Mouse (Mus musculus) gastrocnemius, postnatal 36 days (tissue): ENCODE results near the gene Ilkap. TPM values are rescaled to one million over a fixed set of nuclear protein-coding genes. Genes with fewer than 3 reads are reported as not detected.

Experiments used
- DNase-seq, 2 experiments: peaks; one replicate each; pipeline ENCODE4 v3.0.0; 2022
- intact Hi-C: fragments of 180-260 bp; cut with DNase I; formaldehyde crosslinking; loops from one replicate; pipeline ENCODE4 v1.15.1; 2025
- total RNA-seq, 2 experiments: library from RNA; stranded (reverse); gene quantifications; 2 replicates each; pipeline ENCODE4 v1.2.3; 2021

Ilkap gene
- total RNA-seq, 2 experiments from 2014 or later, result 33.2 TPM

- DNase-seq, result peak; percentile 63 to 68
- intact Hi-C loops, result no loop called here
Measured at GRCm38 (mm10) chr1:91366215-91367108, 32.2 kb downstream of the Ilkap start, which contains the start of gene Erfe. TSS of gene Erfe (plus strand) at chr1:91366430.

GRCm38 (mm10) chr1:91365816-91366214 is 32.8 kb downstream of the Ilkap start:
- DNase-seq, result no peak
- intact Hi-C loops, result no loop called here

GRCm38 (mm10) chr1:91364822-91365644 is 33.6 kb downstream of the Ilkap start:
- intact Hi-C loops, result no loop called here
- DNase-seq, result no peak

GRCm38 (mm10) chr1:91362113-91362512 is 36.5 kb downstream of the Ilkap start:
- intact Hi-C loops, result no loop called here

GRCm38 (mm10) chr1:91356105-91356504 is 42.5 kb downstream of the Ilkap start:
- intact Hi-C loops, result no loop called here
- DNase-seq, result no peak

More at GRCm38 (mm10) chr1:91362113-91362512, 36.5 kb downstream of the Ilkap start:
- no peak for DNase-seq

DNA sequence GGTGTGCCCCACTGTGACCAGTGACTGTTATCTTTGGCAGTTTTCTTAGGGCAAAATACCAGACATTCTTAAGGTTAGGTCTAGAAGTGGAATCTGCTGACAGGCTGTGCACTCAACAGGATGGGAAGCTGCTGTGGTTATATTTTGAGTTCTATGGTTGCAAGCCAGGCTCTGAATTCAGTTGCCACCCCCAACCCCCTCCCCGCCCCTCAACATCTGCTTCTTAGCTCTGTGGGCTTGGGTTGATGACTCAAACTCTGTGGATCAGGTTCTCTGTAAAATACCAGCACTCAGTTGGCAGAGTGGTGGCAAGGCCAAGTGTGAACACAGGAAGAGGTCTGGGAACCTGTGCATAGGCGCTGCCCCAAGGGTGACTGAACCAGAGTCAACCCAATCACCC is 46.3 kb downstream of the Ilkap start:
- intact Hi-C loops, result no loop called here
- DNase-seq, result no peak

- intact Hi-C loops, result no loop called here
- DNase-seq, result no peak
Measured at GRCm38 (mm10) chr1:91351249-91351648, 47.4 kb downstream of the Ilkap start.

- no peak for DNase-seq
- intact Hi-C loops, result no loop called here
Measured at GRCm38 (mm10) chr1:91350841-91351240, 47.8 kb downstream of the Ilkap start, which contains the start of gene Klhl30. TSS of gene Klhl30 (plus strand) at chr1:91351016.

DNA sequence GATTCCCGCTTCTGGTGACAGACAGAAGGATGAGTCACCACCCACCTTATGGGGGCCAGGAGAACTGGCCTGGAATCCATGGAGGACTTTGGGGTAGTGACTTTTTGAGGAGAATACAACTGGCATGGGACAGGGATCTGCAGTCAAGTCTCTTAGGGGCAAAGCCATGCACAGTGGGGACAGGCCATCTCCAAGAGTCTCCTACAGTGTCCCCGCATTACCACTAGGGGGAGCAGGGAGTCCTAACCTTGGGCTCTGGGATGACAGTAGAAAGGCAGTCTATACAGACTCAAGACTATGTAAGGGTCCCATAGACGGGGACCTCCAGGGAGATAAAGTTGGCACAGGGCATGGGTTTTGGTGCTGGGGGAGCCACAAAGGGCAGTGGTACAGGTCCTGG is 51.7 kb downstream of the Ilkap start:
- peak; percentile 47 to 55 for DNase-seq

GRCm38 (mm10) chr1:91344921-91345685 is 53.5 kb downstream of the Ilkap start:
- no peak for DNase-seq
- intact Hi-C loops, result loop anchor here (5.0 kb wide), 2 partner anchors 37 to 137 kb away; no protein-coding TSS in a partner anchor

More for the DNA sequence above, 51.7 kb downstream of the Ilkap start:
- intact Hi-C loops, result loop anchor here (5.0 kb wide), 2 partner anchors 35 to 135 kb away; no protein-coding TSS in a partner anchor

- intact Hi-C loops, result no loop called here
- DNase-seq, result no peak
Measured at GRCm38 (mm10) chr1:91344001-91344400, 54.6 kb downstream of the Ilkap start.

- DNase-seq, result no peak
- intact Hi-C loops, result no loop called here
Measured at GRCm38 (mm10) chr1:91337355-91337754, 61.3 kb downstream of the Ilkap start.

DNA sequence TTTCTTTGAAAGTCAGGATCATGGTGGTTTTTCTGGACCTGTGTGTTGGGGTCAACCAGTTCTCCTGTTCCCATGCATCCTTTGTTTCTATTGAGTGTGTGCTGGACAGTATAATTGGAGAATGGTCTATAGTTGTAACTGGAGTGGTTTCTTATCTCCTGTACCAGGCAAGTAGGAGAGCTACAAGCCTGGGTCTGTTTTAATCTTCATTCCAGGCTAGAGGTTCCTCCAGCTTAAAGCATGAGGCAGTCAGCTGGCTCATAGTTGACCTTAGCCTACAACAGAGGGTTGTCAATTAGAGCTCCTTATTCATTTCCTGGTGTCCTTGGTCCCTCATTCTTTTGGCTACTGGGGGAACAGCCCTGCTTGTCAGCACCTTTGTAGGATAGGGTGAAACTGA is 65.0 kb downstream of the Ilkap start:
- intact Hi-C loops, result no loop called here
- no peak for DNase-seq

GRCm38 (mm10) chr1:91332102-91332501 is 66.5 kb downstream of the Ilkap start:
- intact Hi-C loops, result no loop called here

DNA sequence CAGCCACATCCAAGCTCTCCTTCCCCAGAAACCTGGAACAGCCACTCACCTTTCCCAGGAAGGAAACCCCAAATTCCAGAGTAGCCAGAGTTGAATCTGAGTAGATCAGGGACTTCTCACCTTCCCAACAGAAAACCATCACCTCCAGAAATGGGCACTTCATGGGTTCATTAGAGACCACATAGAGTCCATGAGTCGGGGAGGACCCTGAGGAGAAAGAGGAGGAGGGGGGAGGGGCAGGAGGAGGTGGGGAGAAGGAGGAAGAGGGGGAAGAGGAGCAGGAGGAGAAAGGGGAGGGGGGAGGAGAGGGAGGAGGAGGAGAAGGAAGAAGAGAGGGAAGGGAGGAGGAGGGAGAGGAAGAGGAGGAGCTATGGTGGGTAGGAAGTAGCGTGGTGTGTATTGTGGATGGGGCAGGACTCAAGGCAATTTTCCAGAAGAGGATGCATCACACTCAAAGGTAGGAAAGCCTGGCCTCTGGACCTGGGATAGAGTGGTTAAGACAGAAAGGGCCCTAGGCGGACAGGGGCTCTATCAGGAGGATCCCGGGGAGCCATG is 73.0 kb downstream of the Ilkap start:
- intact Hi-C loops, result no loop called here

More at GRCm38 (mm10) chr1:91332102-91332501, 66.5 kb downstream of the Ilkap start:
- DNase-seq, result no peak

GRCm38 (mm10) chr1:91324646-91325045 is 74.0 kb downstream of the Ilkap start:
- DNase-seq, result no peak
- intact Hi-C loops, result no loop called here

More for the DNA sequence above, 73.0 kb downstream of the Ilkap start:
- DNase-seq, result no peak
